Mouse (Mus musculus): Measurements from ENCODE around the gene Mast3. TPM values are rescaled to one million over a fixed set of nuclear protein-coding genes. Genes with fewer than 3 reads are reported as not detected.

The Mast3 gene
- polyA plus RNA-seq, 1 experiment = 71.9 TPM

GRCm38 (mm10) chr8:70767503-70767902 is 37.4 kb downstream of the Mast3 start:
- Histone ChIP-seq H3K4me3 (ENCODE audit: low read depth, low read length) (no peak overlapping the region), H3K36me3 (ENCODE audit: control insufficient read depth, insufficient read depth, low read length) (peaks cover 32% of the 10 kb centered on the region)
- WGBS = 90% methylated on average over 6 of the region's 6 CpGs

GRCm38 (mm10) chr8:70766571-70767440 is 38.0 kb downstream of the Mast3 start:
- Histone ChIP-seq H3K27me3 (ENCODE audit: control insufficient read depth, insufficient read depth, low read length) (no peaks in the 10 kb centered on the region), H3K4me3 (ENCODE audit: low read depth, low read length) (peak overlapping the region; percentile 78), H3K27ac (ENCODE audit: insufficient read depth, low read depth, low read length) (peak overlapping the region; percentile 98), H3K4me1 (ENCODE audit: control insufficient read depth, insufficient read depth, insufficient read length, low read length) (peaks cover 33% of the 10 kb centered on the region), H3K36me3 (ENCODE audit: control insufficient read depth, insufficient read depth, low read length) (peaks cover 28% of the 10 kb centered on the region)
- TF ChIP-seq POLR2A (IDR thresholded peaks at IDR 0.05; ENCODE audit: low read depth, low read length) (peak; percentile 95), CTCF (IDR thresholded peaks at IDR 0.05; ENCODE audit: extremely low read depth, insufficient read length, insufficient replicate concordance, low read depth, low read length) (no peak)
- 13% methylated on average over 21 of the region's 21 CpGs for WGBS

More at GRCm38 (mm10) chr8:70767503-70767902, 37.4 kb downstream of the Mast3 start:
- TF ChIP-seq CTCF (IDR thresholded peaks at IDR 0.05; ENCODE audit: extremely low read depth, insufficient read length, insufficient replicate concordance, low read depth, low read length) (no peak), POLR2A (IDR thresholded peaks at IDR 0.05; ENCODE audit: low read depth, low read length) (no peak)
- H3K4me1 ChIP-seq (ENCODE audit: control insufficient read depth, insufficient read depth, insufficient read length, low read length) = peaks cover 34% of the 10 kb centered on the region
- peak overlapping the region; percentile 23; the same call in 1 of the 2 replicates for H3K27ac ChIP-seq (ENCODE audit: insufficient read depth, low read depth, low read length)
- H3K27me3 ChIP-seq (ENCODE audit: control insufficient read depth, insufficient read depth, low read length) = no peaks in the 10 kb centered on the region

- TF ChIP-seq POLR2A (IDR thresholded peaks at IDR 0.05; ENCODE audit: low read depth, low read length) = no peak
- 0 out of 2 replicates have a peak, but pooled peaks have one; percentile 3 for TF ChIP-seq CTCF (IDR thresholded peaks at IDR 0.05; ENCODE audit: extremely low read depth, insufficient read length, insufficient replicate concordance, low read depth, low read length)
- Histone ChIP-seq H3K27ac (ENCODE audit: insufficient read depth, low read depth, low read length) (peak overlapping the region; percentile 98), H3K36me3 (ENCODE audit: control insufficient read depth, insufficient read depth, low read length) (peaks cover 25% of the 10 kb centered on the region), H3K4me3 (ENCODE audit: low read depth, low read length) (peak overlapping the region; percentile 78), H3K4me1 (ENCODE audit: control insufficient read depth, insufficient read depth, insufficient read length, low read length) (peaks cover 39% of the 10 kb centered on the region), H3K27me3 (ENCODE audit: control insufficient read depth, insufficient read depth, low read length) (no peaks in the 10 kb centered on the region)
- WGBS = under 1% methylated on average over 34 of the region's 34 CpGs
Observed at GRCm38 (mm10) chr8:70765838-70766570, 38.9 kb downstream of the Mast3 start.

GRCm38 (mm10) chr8:70765329-70765728 is 39.5 kb downstream of the Mast3 start:
- Histone ChIP-seq H3K36me3 (ENCODE audit: control insufficient read depth, insufficient read depth, low read length) (peaks cover 19% of the 10 kb centered on the region), H3K4me1 (ENCODE audit: control insufficient read depth, insufficient read depth, insufficient read length, low read length) (peaks cover 39% of the 10 kb centered on the region), H3K4me3 (ENCODE audit: low read depth, low read length) (peak overlapping the region; percentile 78), H3K27me3 (ENCODE audit: control insufficient read depth, insufficient read depth, low read length) (no peaks in the 10 kb centered on the region), H3K27ac (ENCODE audit: insufficient read depth, low read depth, low read length) (peak overlapping the region; percentile 98)
- TF ChIP-seq CTCF (IDR thresholded peaks at IDR 0.05; ENCODE audit: extremely low read depth, insufficient read length, insufficient replicate concordance, low read depth, low read length) (no peak), POLR2A (IDR thresholded peaks at IDR 0.05; ENCODE audit: low read depth, low read length) (no peak)
- whole genome bisulfite sequencing = 17% methylated on average over 9 of the region's 9 CpGs

- Histone ChIP-seq H3K36me3 (ENCODE audit: control insufficient read depth, insufficient read depth, low read length) (peaks cover 17% of the 10 kb centered on the region), H3K27me3 (ENCODE audit: control insufficient read depth, insufficient read depth, low read length) (no peaks in the 10 kb centered on the region), H3K4me1 (ENCODE audit: control insufficient read depth, insufficient read depth, insufficient read length, low read length) (peaks cover 44% of the 10 kb centered on the region), H3K27ac (ENCODE audit: insufficient read depth, low read depth, low read length) (peak overlapping the region; percentile 98), H3K4me3 (ENCODE audit: low read depth, low read length) (peak overlapping the region; percentile 78)
- TF ChIP-seq POLR2A (IDR thresholded peaks at IDR 0.05; ENCODE audit: low read depth, low read length) (no peak; the same call in 1 of the 2 replicates), CTCF (IDR thresholded peaks at IDR 0.05; ENCODE audit: extremely low read depth, insufficient read length, insufficient replicate concordance, low read depth, low read length) (0 out of 2 replicates have a peak, but pooled peaks have one; percentile 5)
- 29% methylated on average over 13 of the region's 13 CpGs for WGBS
Observed at GRCm38 (mm10) chr8:70764676-70765075, 40.2 kb downstream of the Mast3 start.

GRCm38 (mm10) chr8:70764026-70764425 is 40.8 kb downstream of the Mast3 start:
- peak overlapping the region; percentile 78 for H3K4me3 ChIP-seq (ENCODE audit: low read depth, low read length)
- H3K27ac ChIP-seq (ENCODE audit: insufficient read depth, low read depth, low read length) = peak overlapping the region; percentile 98
- H3K27me3 ChIP-seq (ENCODE audit: control insufficient read depth, insufficient read depth, low read length) = no peaks in the 10 kb centered on the region
- TF ChIP-seq POLR2A (IDR thresholded peaks at IDR 0.05; ENCODE audit: low read depth, low read length) = peak; percentile 48; the same call in 1 of the 2 replicates
- TF ChIP-seq CTCF (IDR thresholded peaks at IDR 0.05; ENCODE audit: extremely low read depth, insufficient read length, insufficient replicate concordance, low read depth, low read length) = no peak
- WGBS = 29% methylated on average over 8 of the region's 8 CpGs
- H3K4me1 ChIP-seq (ENCODE audit: control insufficient read depth, insufficient read depth, insufficient read length, low read length) = peaks cover 43% of the 10 kb centered on the region
- peaks cover 14% of the 10 kb centered on the region for H3K36me3 ChIP-seq (ENCODE audit: control insufficient read depth, insufficient read depth, low read length)

Measured in small intestine, adult 2 months (tissue).